Mouse (Mus musculus) cerebellum, adult 9-11 months (tissue): ENCODE data around the gene Wdr54.

ENCODE experiments used
- DNase-seq: peaks from one replicate; pipeline ENCODE4 v3.0.0; 2022

Gene Wdr54

GRCm38 (mm10) chr6:83155552-83156238, 502 bp downstream of the Wdr54 start:
- DNase-seq, result no peak

DNA sequence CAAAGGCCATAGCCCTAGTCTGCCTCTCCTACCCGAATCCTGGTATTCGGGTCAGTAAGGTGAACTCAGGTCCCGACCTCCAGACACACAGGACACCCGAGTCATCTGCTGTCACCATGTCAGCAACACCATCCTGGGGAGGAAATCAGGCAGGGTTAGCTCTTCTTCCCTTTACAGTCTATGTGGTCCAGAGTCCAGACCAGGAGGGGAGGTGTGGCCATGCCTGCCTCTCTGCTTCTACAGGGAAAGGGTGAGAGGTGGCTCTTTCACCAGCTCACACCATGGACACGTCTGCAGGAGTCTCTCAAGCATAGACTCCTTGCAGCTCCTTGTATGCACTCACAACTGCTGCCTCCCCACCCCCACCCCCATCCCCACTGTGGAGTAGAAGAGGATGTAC, 2.7 kb downstream of the Wdr54 start:
- DNase-seq, result no peak

GRCm38 (mm10) chr6:83153038-83153437, 3.2 kb downstream of the Wdr54 start:
- no peak for DNase-seq

DNA sequence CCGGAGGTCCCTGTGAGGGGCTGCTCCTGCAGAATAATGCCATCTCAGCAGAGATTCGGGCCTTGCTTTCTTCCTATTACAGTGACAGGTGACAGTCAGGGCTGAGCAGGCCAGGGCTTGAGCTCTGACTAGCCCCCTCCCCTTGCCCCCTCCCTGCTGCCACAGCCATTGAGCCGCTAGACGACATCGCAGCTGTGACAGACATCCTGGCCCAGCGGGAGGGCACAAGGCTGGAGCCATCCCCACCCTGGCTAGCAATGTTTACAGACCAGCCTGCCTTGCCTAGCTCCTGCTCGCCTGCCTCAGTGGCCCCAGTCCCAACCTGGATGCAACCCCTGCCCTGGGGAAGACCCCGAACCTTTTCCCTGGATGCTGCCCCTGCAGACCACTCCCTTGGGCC, 4.5 kb downstream of the Wdr54 start:
- no peak for DNase-seq

- no peak for DNase-seq
These were observed 8.9 kb downstream of the Wdr54 start for GRCm38 (mm10) chr6:83147280-83147679.

GRCm38 (mm10) chr6:83145805-83146204, 10.4 kb downstream of the Wdr54 start:
- DNase-seq, result no peak

DNA sequence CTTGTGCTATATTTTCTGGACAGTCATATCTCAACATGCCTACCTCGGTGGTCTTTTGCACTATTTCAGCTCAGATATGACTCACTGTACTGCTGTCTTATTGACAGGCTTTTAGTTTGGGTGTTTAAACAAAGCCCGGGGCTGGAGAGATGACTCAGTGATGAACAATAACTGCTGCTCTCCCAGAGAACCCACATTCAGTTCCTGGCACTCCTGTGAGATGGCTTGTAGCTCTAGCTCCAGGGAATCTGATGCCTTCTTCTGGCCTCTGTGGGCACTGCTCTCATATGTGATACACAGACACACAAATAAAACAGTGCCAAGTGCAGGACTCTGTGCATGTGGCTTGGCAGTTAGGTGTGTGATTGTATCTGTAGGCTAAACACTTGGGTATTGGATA, 11.0 kb downstream of the Wdr54 start:
- no peak for DNase-seq

- DNase-seq, result no peak
These were observed 13.3 kb downstream of the Wdr54 start for GRCm38 (mm10) chr6:83142886-83143285.

GRCm38 (mm10) chr6:83142211-83142731, 13.9 kb downstream of the Wdr54 start:
- no peak for DNase-seq

DNA sequence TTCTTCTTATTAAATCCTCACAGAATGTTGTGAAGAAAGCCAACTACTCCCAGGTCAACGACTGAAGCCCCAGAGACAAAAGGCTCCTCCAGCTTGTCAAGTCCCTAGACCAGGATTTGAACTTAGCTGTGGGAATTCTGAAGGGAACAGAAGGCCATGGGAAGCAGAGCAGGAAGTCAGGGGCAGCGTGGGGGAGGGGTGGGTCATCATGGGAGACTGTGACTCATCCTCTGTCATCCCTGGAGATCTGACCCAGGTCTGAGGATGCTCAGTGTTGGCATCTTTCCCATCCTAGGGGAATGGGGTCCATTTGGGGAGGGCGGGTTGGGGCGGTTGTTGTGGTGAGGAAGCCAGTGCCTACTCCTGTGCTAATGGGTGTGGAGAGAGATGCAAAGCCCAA, 14.6 kb downstream of the Wdr54 start:
- DNase-seq, result no peak

- no peak for DNase-seq
These were observed 16.2 kb downstream of the Wdr54 start for GRCm38 (mm10) chr6:83140044-83140443.

- DNase-seq, result no peak
These were observed 18.1 kb downstream of the Wdr54 start for GRCm38 (mm10) chr6:83138056-83138455.

DNA sequence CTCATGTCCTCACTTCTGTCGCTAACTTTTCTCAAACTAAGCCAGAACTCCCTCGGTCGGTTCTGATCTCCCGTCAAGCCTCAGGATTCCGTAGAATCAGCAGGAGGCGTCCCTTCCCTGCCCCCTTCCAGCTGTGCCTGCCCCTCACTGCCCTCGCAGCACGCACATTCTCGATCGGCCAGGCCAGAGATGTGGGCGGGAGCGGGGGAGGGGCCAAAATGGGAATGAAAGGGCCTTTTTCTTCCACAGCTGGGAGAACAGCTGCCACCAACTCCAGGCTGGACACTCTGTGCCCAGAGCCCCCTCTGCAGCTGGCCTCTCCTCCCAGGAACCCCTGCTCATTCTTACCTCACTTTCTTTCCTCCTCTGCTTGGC, 18.6 kb downstream of the Wdr54 start:
- DNase-seq, result peak; percentile 54

- DNase-seq, result no peak
These were observed 19.2 kb downstream of the Wdr54 start for GRCm38 (mm10) chr6:83136881-83137575.

GRCm38 (mm10) chr6:83136291-83136880, 19.8 kb downstream of the Wdr54 start:
- DNase-seq, result no peak

GRCm38 (mm10) chr6:83135571-83136161, 20.5 kb downstream of the Wdr54 start:
- no peak for DNase-seq

GRCm38 (mm10) chr6:83134951-83135513, 21.2 kb downstream of the Wdr54 start, which contains the start of gene Rtkn:
Gene Rtkn (plus strand): TSS chr6:83135463.
- DNase-seq, result no peak

DNA sequence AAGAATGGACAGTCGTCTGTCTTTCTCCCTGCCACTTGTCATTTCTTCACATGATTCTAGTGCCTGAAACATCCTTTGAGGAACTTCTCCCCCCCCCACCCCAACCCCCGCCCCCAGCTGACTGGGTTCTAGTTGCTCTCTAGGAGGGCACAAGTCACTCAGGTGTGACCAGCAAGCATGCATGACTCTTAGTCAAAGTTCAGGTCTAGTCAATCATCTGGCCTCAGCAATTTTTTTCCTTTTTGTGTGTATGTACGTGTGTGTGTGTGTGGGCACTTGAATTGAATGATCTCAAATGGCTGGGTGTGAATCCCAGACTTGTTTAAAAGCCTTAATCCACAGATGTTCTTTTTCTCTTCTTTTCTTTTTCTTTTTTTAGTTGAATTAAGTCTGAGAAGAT, 22.0 kb downstream of the Wdr54 start:
- no peak for DNase-seq

GRCm38 (mm10) chr6:83132176-83132919, 23.8 kb downstream of the Wdr54 start:
- DNase-seq, result no peak

DNA sequence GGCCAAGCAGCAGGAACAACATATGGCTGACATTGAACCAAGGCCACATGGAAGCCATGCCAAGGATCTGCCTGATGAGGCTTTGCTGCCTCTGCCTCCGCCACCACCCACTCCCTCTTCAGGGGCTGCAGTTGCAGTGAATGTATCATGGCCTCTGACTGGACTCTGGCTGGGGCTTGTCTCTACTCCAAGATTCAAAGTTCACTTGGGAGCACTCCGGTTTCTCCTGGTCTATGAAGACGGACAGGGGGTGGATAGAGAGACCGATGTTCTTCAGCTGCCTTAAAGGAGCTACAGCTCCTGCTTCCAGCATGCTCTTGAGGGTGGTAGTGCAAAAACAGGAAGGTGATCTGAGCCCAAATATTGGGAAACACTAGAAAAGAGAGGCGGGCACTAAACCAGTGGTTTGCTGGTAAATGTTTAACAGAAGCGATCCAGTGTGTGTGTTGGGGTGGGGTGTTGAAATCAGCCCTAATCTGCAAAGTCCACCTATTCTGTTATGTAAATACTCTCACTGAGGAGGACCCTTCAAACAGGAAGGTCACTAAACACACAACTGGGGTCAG, 24.6 kb downstream of the Wdr54 start:
- no peak for DNase-seq

DNA sequence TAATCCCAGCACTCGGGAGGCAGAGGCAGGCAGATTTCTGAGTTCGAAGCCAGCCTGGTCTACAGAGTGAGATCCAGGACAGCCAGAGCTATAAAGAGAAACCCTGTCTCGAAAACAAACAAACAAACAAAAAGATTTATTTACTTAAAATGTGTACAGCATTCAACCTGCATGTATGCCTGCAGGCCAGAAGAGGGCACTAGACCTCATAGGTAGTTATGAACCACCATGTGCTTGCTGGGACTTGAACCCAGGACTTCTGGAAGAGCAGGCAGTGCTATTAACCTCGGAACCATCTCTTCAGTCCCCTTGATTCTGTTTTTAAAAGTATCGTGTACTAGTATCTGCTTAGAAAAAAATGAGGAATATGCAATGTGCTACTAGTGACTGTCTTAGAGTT, 28.8 kb downstream of the Wdr54 start:
- DNase-seq, result no peak

DNA sequence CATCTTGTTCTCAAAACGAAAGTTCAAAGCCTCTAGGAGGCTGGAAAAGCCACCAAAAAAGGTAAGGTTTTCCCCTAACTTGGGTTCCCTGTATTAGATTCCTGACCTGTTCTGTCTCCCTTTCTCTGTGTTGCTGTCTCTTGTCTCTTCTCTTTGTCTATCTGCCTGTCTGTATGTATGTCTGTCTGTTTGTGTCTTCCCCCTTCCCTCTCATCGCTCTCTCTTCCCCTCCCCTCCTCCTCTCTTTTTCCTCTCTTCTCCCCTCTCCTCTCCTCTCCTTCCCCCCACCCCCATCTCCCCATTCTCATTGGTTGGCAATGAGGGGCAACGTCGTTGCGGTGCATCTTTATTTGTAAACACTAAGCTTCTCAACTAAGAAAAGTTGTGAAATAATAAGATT, 30.9 kb downstream of the Wdr54 start, which contains the start of gene Ino80b:
Ino80b (minus strand) TSS at position 101 of the 400 bp plus-strand sequence.
- DNase-seq, result no peak
